Mouse (Mus musculus) Patski (cell line): ENCODE data around the gene Ccdc85b. TPM values are rescaled to one million over a fixed set of nuclear protein-coding genes. Genes with fewer than 3 reads are reported as not detected.

Experiments used
- ATAC-seq: fragments of 100-300 bp; one replicate; pipeline ENCODE4 v1.8.0; 2021
- CTCF ChIA-PET: fragments of 350-600 bp; sonication (Branson Sonifier 250); formaldehyde crosslinking; loops from one replicate; lab custom pipeline; 2022; ENCODE audit warnings: inconsistent platforms; lab: Charles Lee
- POLR2A ChIA-PET: fragments of 350-600 bp; sonication (Branson Sonifier 250); formaldehyde crosslinking; loops from one replicate; lab custom pipeline; 2022; ENCODE audit warnings: antibody characterized with exemption, inconsistent platforms; lab: Charles Lee
- DNase-seq: peaks from one replicate; pipeline ENCODE4 v3.0.0-alpha.2; 2011; ENCODE audit warnings: low read depth, low spot score
- H3K27me3 ChIP-seq: fragments of 371-371 bp; one replicate; pipeline ENCODE4 v1.5.1; 2021
- CTCF ChIP-seq: fragments of 100-300 bp; IDR thresholded peaks from one replicate; pipeline ENCODE4 v1.5.1; 2021
- in situ Hi-C: fragments of 300-500 bp; cut with MboI; formaldehyde crosslinking; loops from 3 replicates; pipeline ENCODE4 v1.11.1; 2018; ENCODE audit warnings: low pct_unique_long_range_greater_than_20kb, mixed read lengths
- polyA plus RNA-seq: library from polyadenylated mRNA; unstranded; gene quantifications from one replicate; pipeline ENCODE4 v1.2.3, GENCODE M21; 2021

Ccdc85b gene
- polyA plus RNA-seq, 1 experiment from 2014 or later: 16.8 TPM

DNA sequence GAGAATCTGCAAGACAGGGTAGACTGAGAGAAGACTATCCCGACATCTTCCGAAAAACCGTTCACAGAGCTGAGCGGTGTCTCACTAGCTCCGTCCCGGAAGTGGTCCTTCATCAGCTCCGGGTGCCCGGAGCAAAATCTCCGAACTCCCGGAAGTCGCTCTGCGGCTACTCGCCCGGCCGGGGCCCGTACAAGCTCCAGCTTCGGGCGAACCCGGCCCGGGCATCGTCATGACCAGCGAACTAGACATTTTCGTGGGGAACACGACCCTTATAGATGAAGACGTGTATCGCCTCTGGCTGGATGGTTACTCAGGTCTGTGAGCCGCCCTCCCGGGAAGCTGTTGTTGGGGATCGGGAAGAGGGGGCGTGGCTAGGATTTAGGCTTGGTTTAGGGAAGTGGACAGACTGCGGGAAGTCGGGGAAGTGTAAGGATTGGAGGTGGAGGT, 2.8 kb upstream of the Ccdc85b start, which contains the start of gene Fibp:
Fibp (plus strand) TSS at position 151 of the 447 bp plus-strand sequence.
- POLR2A ChIA-PET: interaction anchor here (0.9 to 4.1 kb wide), 8 partner anchors 11 to 28 kb away, joined by 3 to 29 read pairs (median 5); partner anchors contain the start of genes Efemp2 and Mus81
- DNase-seq (no peak), ATAC-seq (peak; percentile 29)
- CTCF ChIA-PET: interaction anchor here (0.9 to 11.3 kb wide), 5 partner anchors 10 to 36 kb away, joined by 3 to 143 read pairs (median 3); partner anchors contain the start of genes Cfl1, Drap1 and Mus81
- in situ Hi-C loops: no loop called here
- no peaks in the 10 kb centered on the region for H3K27me3 ChIP-seq
- TF ChIP-seq CTCF: no peak

DNA sequence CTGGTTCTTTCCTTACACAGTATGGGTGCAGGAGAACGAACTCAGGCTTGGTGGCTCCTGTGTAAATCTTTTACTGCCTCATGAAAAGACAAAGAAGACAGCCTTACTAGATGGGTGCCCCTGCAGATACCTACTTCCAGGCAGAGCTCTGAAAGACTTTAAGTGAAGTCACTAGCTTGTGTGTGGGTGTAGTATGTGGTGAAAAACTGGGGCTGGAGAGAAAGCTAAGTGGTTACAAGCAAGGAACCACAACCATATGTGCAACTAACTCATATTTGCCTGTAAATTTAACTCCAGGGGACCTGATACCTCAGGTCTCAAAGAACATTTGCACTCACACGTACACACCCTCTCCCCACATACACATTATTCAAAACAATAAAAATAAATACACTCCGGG, 2.2 kb upstream of the Ccdc85b start:
- no peak for TF ChIP-seq CTCF
- ATAC-seq: no peak
- no peak for DNase-seq
- ChIA-PET POLR2A (interaction anchor here (0.7 to 4.1 kb wide), 6 partner anchors 11 to 28 kb away, joined by 3 to 29 read pairs (median 10); partner anchors contain the start of genes Efemp2 and Mus81), CTCF (interaction anchor here (0.9 to 11.3 kb wide), 4 partner anchors 15 to 36 kb away, joined by 3 to 143 read pairs (median 32); partner anchors contain the start of genes Cfl1, Drap1 and Mus81)
- in situ Hi-C loops: no loop called here
- H3K27me3 ChIP-seq: no peaks in the 10 kb centered on the region

DNA sequence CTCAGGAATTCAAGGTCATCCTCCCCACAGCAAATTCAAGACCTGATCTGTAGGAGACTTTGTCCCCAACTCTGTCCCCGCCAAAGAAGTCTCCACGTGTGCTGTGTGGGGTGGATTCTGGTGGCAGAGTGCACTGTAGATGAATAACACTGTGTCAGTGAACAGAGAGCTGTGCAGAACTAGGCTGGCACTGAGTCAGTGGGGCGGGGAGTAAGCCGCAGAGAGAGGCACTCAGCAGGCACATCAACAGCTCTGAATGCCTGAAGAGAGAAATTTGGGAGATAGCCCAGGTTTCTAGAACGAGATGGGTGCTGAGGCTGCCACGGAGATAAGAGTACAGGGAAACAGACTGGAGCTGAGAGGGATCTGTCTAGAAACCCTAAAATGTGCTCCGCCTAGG, 1.3 kb upstream of the Ccdc85b start:
- no peak for ATAC-seq
- CTCF ChIA-PET: interaction anchor here (1.4 to 11.3 kb wide), 3 partner anchors 14 to 27 kb away, joined by 5 to 143 read pairs (median 62); partner anchors contain the start of genes Cfl1 and Mus81
- H3K27me3 ChIP-seq: no peaks in the 10 kb centered on the region
- in situ Hi-C loops: no loop called here
- TF ChIP-seq CTCF: no peak
- no peak for DNase-seq
- POLR2A ChIA-PET: interaction anchor here (0.7 to 4.1 kb wide), 6 partner anchors 12 to 29 kb away, joined by 3 to 30 read pairs (median 11); partner anchors contain the start of genes Efemp2 and Mus81

DNA sequence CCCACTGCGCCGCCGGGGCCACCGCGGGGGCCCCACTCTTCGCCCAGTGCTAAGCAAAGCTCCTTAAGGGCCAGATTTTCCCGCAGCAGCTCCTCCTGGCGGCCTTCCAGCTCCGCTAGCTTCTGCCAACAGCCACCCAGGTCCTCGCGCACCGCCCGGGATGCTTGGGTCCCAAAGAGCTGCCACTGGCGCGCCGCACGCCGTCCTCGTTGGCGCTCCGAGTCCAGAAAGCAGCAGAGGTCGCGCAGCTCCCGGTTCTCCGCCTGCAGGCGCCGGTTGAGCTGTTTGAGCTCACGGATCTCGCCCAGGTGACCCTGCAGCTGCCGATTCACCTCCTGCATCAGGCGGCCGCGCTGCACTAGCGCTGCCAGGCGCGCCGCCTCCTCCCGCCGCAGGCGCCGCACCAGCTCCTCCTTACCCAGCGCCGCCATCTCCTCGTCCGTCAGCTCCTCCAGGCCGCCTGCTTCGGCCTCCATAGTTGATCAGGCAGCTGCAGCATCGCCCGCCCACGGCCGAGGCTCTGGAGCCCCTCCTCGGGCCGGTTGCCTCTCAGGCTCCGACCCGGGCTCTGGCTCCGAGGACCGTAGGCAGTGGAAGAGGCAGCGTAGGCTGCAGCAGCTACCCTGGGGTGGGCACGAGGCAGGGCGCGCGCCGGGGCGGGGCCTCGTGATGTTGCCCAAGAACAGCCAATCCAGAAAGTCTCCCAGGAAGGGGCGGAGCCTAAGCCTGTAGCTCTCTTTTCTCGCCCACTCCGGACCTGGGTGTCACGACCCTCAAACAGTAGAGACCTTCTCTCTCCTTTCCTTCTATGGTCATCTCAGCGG, 560 bp downstream of the Ccdc85b start:
- ChIA-PET CTCF (interaction anchor here (0.9 to 6.6 kb wide), 7 partner anchors 10 to 72 kb away, joined by 3 to 62 read pairs (median 12); partner anchors contain the start of genes Fosl1 and Mus81), POLR2A (interaction anchor here (0.8 to 4.2 kb wide), 17 partner anchors 9 to 111 kb away, joined by 3 to 30 read pairs (median 4); partner anchors contain the start of genes AI837181, Ctsw, Drap1 and Efemp2)
- DNase-seq (no peak), ATAC-seq (peak; percentile 77)
- no peak for TF ChIP-seq CTCF
- in situ Hi-C loops: no loop called here
- H3K27me3 ChIP-seq: no peaks in the 10 kb centered on the region

DNA sequence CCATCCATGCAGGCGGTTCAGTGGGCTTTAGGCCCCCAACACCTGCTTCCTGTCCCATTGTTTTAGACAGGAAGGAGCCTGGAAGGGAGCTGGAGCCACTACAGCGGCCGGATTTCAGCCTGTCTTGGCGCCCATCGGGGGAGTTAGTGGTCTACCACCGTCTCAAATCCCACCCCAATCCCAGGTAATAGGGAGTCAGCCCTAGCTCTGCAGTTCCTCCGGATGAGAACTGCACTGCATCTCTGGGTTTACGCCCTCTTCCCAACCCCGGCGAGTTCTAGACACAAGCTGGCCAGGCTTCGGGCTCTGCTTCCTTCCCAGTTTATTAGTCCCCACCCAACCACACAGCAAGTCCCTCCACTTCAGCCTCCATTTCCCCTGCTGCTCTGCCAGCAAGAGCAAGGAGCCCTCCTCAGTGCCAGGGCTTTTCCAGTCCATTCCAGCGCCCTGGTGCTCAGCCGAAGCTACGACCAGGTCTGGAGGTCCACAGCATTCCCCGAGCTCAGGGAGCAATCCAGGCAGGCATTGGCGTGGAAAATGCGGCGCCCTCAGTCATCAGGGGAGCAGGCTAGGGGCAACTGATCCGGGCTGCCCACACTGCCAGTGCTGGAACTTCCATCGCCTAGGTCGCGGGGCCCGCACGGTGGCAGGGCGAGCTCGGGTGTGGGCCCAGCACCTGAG, 1.3 kb downstream of the Ccdc85b start:
- POLR2A ChIA-PET: interaction anchor here (0.6 to 4.2 kb wide), 16 partner anchors 9 to 460 kb away, joined by 3 to 30 read pairs (median 3); partner anchors contain the start of genes AI837181, Ctsw, Drap1 and Efemp2
- ATAC-seq (peak; percentile 34), DNase-seq (no peak)
- H3K27me3 ChIP-seq: no peaks in the 10 kb centered on the region
- in situ Hi-C loops: no loop called here
- TF ChIP-seq CTCF: no peak
- CTCF ChIA-PET: interaction anchor here (0.9 to 6.6 kb wide), 5 partner anchors 10 to 73 kb away, joined by 4 to 62 read pairs (median 14); partner anchors contain the start of genes Fosl1 and Mus81

DNA sequence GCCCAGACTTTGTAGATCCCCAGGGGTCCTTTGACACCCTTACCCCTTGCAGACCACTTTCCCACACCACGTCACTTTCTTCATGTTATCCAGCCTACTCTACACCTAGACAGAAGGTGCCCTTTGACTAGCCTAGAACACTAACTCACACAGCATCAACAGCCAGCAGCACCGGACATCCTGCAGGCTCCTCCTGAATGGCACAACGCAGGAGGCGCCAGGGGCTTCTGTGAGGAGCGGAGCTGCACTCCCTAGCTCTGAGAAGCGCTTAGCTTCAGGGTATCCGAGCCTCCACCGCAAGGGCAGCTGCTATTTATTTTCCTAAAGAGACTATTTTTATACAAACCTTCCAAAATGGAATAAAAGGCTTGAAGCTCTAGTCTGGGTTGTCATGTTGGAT, 2.1 kb downstream of the Ccdc85b start:
- in situ Hi-C loops: no loop called here
- TF ChIP-seq CTCF: no peak
- no peak for ATAC-seq
- no peak for DNase-seq
- ChIA-PET CTCF (interaction anchor here (2.6 to 6.6 kb wide), 2 partner anchors 23 to 26 kb away, joined by 12 to 62 read pairs; no protein-coding TSS in a partner anchor), POLR2A (interaction anchor here (1.4 to 4.2 kb wide), 4 partner anchors 8 to 113 kb away, joined by 3 to 30 read pairs (median 20); partner anchors contain the start of genes Fosl1 and Mus81)
- H3K27me3 ChIP-seq: no peaks in the 10 kb centered on the region

DNA sequence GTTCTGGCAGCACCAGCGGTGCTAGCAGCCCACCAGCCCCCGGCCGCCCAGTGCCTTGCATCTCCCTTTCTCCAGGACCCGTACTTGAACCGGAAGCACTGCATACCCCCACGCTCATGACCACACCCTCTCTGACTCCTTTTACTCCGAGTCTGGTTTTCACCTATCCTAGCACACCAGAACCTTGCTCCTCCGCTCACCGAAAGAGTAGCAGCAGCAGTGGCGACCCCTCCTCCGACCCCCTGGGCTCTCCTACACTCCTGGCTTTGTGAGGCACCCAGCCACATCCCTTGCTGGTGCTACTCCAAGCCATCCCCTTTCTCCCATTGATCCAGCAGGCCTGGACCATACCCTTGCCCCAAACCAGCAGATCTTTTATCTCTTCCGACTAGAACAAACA, 2.7 kb downstream of the Ccdc85b start:
- ChIA-PET CTCF (interaction anchor here (1.0 to 6.6 kb wide), 3 partner anchors 11 to 22 kb away, joined by 3 to 62 read pairs (median 3); no protein-coding TSS in a partner anchor), POLR2A (interaction anchor here (2.7 to 4.2 kb wide), 3 partner anchors 7 to 33 kb away, joined by 16 to 30 read pairs (median 24); partner anchors contain the start of genes Fosl1 and Mus81)
- no peak for DNase-seq
- in situ Hi-C loops: no loop called here
- no peak for ATAC-seq
- H3K27me3 ChIP-seq: no peaks in the 10 kb centered on the region
- TF ChIP-seq CTCF: no peak

DNA sequence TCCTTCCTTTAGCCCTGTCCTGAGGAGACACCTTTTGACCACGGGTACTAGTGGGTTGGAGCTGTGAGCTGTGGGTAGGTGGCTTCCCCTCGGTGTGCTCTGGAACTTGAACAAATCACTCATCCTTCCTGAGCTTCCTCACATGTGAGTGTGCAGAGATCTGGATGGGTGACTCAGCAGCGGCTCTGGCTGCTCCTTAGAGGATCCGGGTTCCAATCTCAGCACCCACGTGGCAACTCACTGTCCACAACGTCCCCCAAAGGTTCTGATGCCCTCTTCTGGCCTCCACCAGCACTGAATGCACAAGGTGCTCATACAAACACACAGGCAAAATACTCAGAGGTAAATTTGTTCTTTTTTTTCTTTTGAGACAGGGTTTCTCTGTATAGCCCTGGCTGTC, 5.9 kb downstream of the Ccdc85b start:
- DNase-seq (no peak), ATAC-seq (no peak)
- POLR2A ChIA-PET: interaction anchor here (1.1 to 3.5 kb wide), 2 partner anchors 18 to 33 kb away, joined by 6 to 16 read pairs; no protein-coding TSS in a partner anchor
- H3K27me3 ChIP-seq: no peaks in the 10 kb centered on the region
- CTCF ChIA-PET: interaction anchor here (1.4 to 2.1 kb wide), 5 partner anchors 10 to 77 kb away, joined by 3 to 9 read pairs (median 4); partner anchors contain the start of gene Mus81
- in situ Hi-C loops: no loop called here
- TF ChIP-seq CTCF: no peak

DNA sequence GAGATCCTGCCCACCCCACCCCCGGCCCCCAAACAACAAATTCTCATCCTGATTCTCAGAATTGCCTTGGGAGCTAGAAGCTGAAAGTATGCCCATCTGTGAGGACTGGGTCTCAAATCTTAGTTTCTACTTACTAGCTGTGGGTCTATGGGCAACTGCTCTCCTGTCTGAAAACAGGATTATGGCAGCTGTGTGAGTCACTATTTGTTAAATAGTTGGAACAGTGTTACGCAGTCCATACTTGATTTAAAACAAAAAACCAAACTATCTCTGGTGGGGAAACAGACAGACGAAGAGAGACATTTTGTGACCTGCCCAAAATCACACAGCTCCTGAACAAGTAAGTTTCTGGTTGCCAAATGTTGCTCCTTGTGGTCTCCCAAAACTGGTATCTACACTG, 8.0 kb downstream of the Ccdc85b start:
- TF ChIP-seq CTCF: no peak
- POLR2A ChIA-PET: interaction anchor here (0.6 to 3.5 kb wide), 3 partner anchors 16 to 24 kb away, joined by 3 to 16 read pairs (median 8); no protein-coding TSS in a partner anchor
- in situ Hi-C loops: no loop called here
- no peak for DNase-seq
- CTCF ChIA-PET: interaction anchor here (1.1 to 7.2 kb wide), 2 partner anchors 17 to 22 kb away, joined by 4 to 64 read pairs; no protein-coding TSS in a partner anchor
- no peaks in the 10 kb centered on the region for H3K27me3 ChIP-seq
- no peak for ATAC-seq
